Mouse (Mus musculus) stomach, embryonic 14.5 days (tissue): ENCODE results near the gene Nacc1. TPM values are rescaled to one million over a fixed set of nuclear protein-coding genes. Genes with fewer than 3 reads are reported as not detected.

Experiments
- polyA plus RNA-seq: library from polyadenylated mRNA; unstranded; fragments of >200 nt; fragmentation: Nextera tagmentation; extraction: Ambion mirVana; gene quantifications from 2 replicates; pipeline ENCODE4 v1.2.1, GENCODE M21; 2014

Nacc1 gene
- polyA plus RNA-seq, 1 experiment from 2014 or later: 25.7 TPM

Other genes starting within 250 kb of the Nacc1 start
- gene Ier2, start 25.0 kb downstream of the Nacc1 start, polyA plus RNA-seq: 73.1 and 83.4 TPM in 2 replicates
- gene Trmt1, start 1.6 kb downstream of the Nacc1 start, polyA plus RNA-seq: 64.6 and 65.7 TPM in 2 replicates
- 4.6 and 5.0 TPM in 2 replicates for gene Lyl1, start 13.6 kb upstream of the Nacc1 start, polyA plus RNA-seq
- 2.8 and 5.0 TPM in 2 replicates for gene G430095P16Rik, start 35.1 kb upstream of the Nacc1 start, polyA plus RNA-seq
- 37.8 and 40.5 TPM in 2 replicates for gene Nfix, start 112.5 kb upstream of the Nacc1 start, polyA plus RNA-seq
- 7.1 and 7.6 TPM in 2 replicates for gene Dand5, start 135.0 kb upstream of the Nacc1 start, polyA plus RNA-seq
- gene Gadd45gip1, start 143.7 kb upstream of the Nacc1 start, polyA plus RNA-seq: 49.5 and 50.5 TPM in 2 replicates
- gene Rad23a, start 152.8 kb upstream of the Nacc1 start, polyA plus RNA-seq: 119 and 125 TPM in 2 replicates
- gene Calr, start 159.1 kb upstream of the Nacc1 start, polyA plus RNA-seq: 669 and 791 TPM in 2 replicates
- gene Farsa, start 169.1 kb upstream of the Nacc1 start, polyA plus RNA-seq: 83.7 and 88.9 TPM in 2 replicates
- gene Syce2, start 184.2 kb upstream of the Nacc1 start, polyA plus RNA-seq: 65.4 and 77.8 TPM in 2 replicates
- gene Gcdh, start 206.1 kb upstream of the Nacc1 start, polyA plus RNA-seq: 29.3 and 30.8 TPM in 2 replicates
- gene Klf1, start 214.1 kb upstream of the Nacc1 start, polyA plus RNA-seq: 2.3 and 2.4 TPM in 2 replicates
- gene Dnase2a, start 220.7 kb upstream of the Nacc1 start, polyA plus RNA-seq: 14.7 and 17.9 TPM in 2 replicates
- gene Mast1, start 249.5 kb upstream of the Nacc1 start, polyA plus RNA-seq: 2.2 and 3.2 TPM in 2 replicates